Mouse (Mus musculus) kidney, postnatal 0 days (tissue): ENCODE measurements around the gene Ly6g6d. TPM values are rescaled to one million over a fixed set of nuclear protein-coding genes. Genes with fewer than 3 reads are reported as not detected.
A peak's percentile ranks its signal among the peaks of the same experiment; 100 is the strongest.

Experiments
- ATAC-seq: fragments of 200-750 bp; cut with Nextera tagmentation; replicated peaks from 2 replicates; pipeline ENCODE4 v1.8.0; 2017; ENCODE audit warnings: low read depth, moderate number of reproducible peaks, moderate TSS enrichment, moderate library complexity; ENCODE audit not compliant: low FRiP score
- DNase-seq: peaks from one replicate; pipeline ENCODE4 v3.0.0-alpha.2; 2016; ENCODE audit warnings: low spot score
- H3K27ac ChIP-seq: fragments of 300-500 bp; sonication (generic); 2 replicates; pipeline ENCODE4 v1.5.1; 2014; ENCODE audit warnings: mild to moderate bottlenecking
- H3K27me3 ChIP-seq: fragments of 300-500 bp; sonication (generic); 2 replicates; pipeline ENCODE4 v1.6.1; 2014; ENCODE audit warnings: low read length, mixed read lengths; ENCODE audit not compliant: insufficient read depth
- H3K36me3 ChIP-seq: fragments of 300-500 bp; sonication (generic); 2 replicates; pipeline ENCODE4 v1.6.1; 2014; ENCODE audit warnings: low read length, mixed read lengths; ENCODE audit not compliant: insufficient read depth
- H3K4me1 ChIP-seq: fragments of 300-500 bp; sonication (generic); replicated peaks from 2 replicates; pipeline ENCODE4 v1.6.1; 2014; ENCODE audit warnings: antibody characterized with exemption, low read length, mixed read lengths; ENCODE audit not compliant: insufficient read depth
- H3K4me2 ChIP-seq: fragments of 300-500 bp; sonication (generic); 2 replicates; pipeline ENCODE4 v1.6.1; 2014; ENCODE audit warnings: mild to moderate bottlenecking, low read length, moderate library complexity, mixed read lengths
- H3K4me3 ChIP-seq: fragments of 300-500 bp; sonication (generic); replicated peaks from 2 replicates; pipeline ENCODE4 v1.5.1; 2014; ENCODE audit warnings: low read depth, low read length
- H3K9ac ChIP-seq: fragments of 300-500 bp; sonication (generic); 2 replicates; pipeline ENCODE4 v1.6.1; 2014; ENCODE audit warnings: low read depth, low read length
- H3K9me3 ChIP-seq: fragments of 300-500 bp; sonication (generic); replicated peaks from 2 replicates; pipeline ENCODE4 v1.6.1; 2016; ENCODE audit warnings: low read length, inconsistent platforms, mixed read lengths
- CTCF ChIP-seq: IDR thresholded peaks from 2 replicates; pipeline ENCODE4 v1.5.1; 2016; ENCODE audit warnings: antibody characterized with exemption, low read depth, mild to moderate bottlenecking, moderate library complexity
- WGBS: fragments of 180-500 bp; shearing (Covaris S2); extraction: QIAGEN DNeasy Blood & Tissue Kit; methylation state at CpG from one replicate; pipeline ENCODE4 v1.1.7; 2014; 5-methylcytosine and 5-hydroxymethylcytosine counted together
- polyA plus RNA-seq: library from polyadenylated mRNA; unstranded; fragments of >200 nt; fragmentation: Nextera tagmentation; extraction: Ambion mirVana; gene quantifications from 2 replicates; pipeline ENCODE4 v1.2.1, GENCODE M21; 2015

The Ly6g6d gene
- polyA plus RNA-seq, 1 experiment from 2014 or later, result 7.6 TPM

- no peak for ATAC-seq
- no peak for TF ChIP-seq CTCF
- H3K9ac ChIP-seq, result no peak overlapping the region
- no peaks in the 10 kb centered on the region for H3K27me3 ChIP-seq
- peak; percentile 26 for DNase-seq
- H3K4me2 ChIP-seq, result peak overlapping the region; percentile 36
- 0 out of 2 replicates have a peak, but pooled peaks cover 4% of the 10 kb centered on the region for H3K36me3 ChIP-seq
- H3K9me3 ChIP-seq, result no peaks in the 10 kb centered on the region
- H3K4me3 ChIP-seq, result no peak overlapping the region
- H3K27ac ChIP-seq, result peak overlapping the region; percentile 98
- H3K4me1 ChIP-seq, result peaks cover 32% of the 10 kb centered on the region
- WGBS, result 31% methylated on average over 1 of the region's 1 CpGs
Measured at GRCm38 (mm10) chr17:35047688-35048087, 30.2 kb downstream of the Ly6g6d start.

- peak; percentile 99 for DNase-seq
- H3K4me2 ChIP-seq, result peak within 1 kb of the TSS; percentile 96
- H3K9ac ChIP-seq, result peak within 1 kb of the TSS; percentile 78
- H3K9me3 ChIP-seq, result no peaks in the 10 kb centered on the region
- H3K4me1 ChIP-seq, result peaks cover 32% of the 10 kb centered on the region
- peak within 1 kb of the TSS; percentile 98 for H3K27ac ChIP-seq
- peak; percentile 96 for ATAC-seq
- H3K27me3 ChIP-seq, result no peaks in the 10 kb centered on the region
- 2% methylated on average over 33 of the region's 33 CpGs for WGBS
- TF ChIP-seq CTCF, result no peak
- H3K4me3 ChIP-seq, result peak within 1 kb of the TSS; percentile 50
- no peaks in the 10 kb centered on the region for H3K36me3 ChIP-seq
Measured at GRCm38 (mm10) chr17:35046681-35047455, 31.0 kb downstream of the Ly6g6d start, which contains the start of gene Msh5. Gene Msh5 (minus strand): TSS chr17:35046745.

- H3K9me3 ChIP-seq, result no peaks in the 10 kb centered on the region
- H3K4me3 ChIP-seq, result peak overlapping the region; percentile 50
- peaks cover 32% of the 10 kb centered on the region for H3K4me1 ChIP-seq
- H3K9ac ChIP-seq, result peak overlapping the region; percentile 78
- no peak for TF ChIP-seq CTCF
- H3K4me2 ChIP-seq, result peak overlapping the region; percentile 96
- 2% methylated on average over 48 of the region's 48 CpGs for WGBS
- ATAC-seq (peak; percentile 59), DNase-seq (peak; percentile 18)
- H3K27me3 ChIP-seq, result no peaks in the 10 kb centered on the region
- no peaks in the 10 kb centered on the region for H3K36me3 ChIP-seq
- H3K27ac ChIP-seq, result peak overlapping the region; percentile 88
Measured at GRCm38 (mm10) chr17:35045807-35046680, 31.8 kb downstream of the Ly6g6d start.

- TF ChIP-seq CTCF, result no peak
- Histone ChIP-seq H3K9me3 (no peaks in the 10 kb centered on the region), H3K27ac (peak overlapping the region; percentile 88), H3K4me1 (peaks cover 32% of the 10 kb centered on the region), H3K9ac (peak overlapping the region; percentile 78; the same call in 1 of the 2 replicates), H3K36me3 (no peaks in the 10 kb centered on the region), H3K27me3 (no peaks in the 10 kb centered on the region), H3K4me2 (peak overlapping the region; percentile 96), H3K4me3 (no peak overlapping the region)
- WGBS, result 70% methylated on average over 7 of the region's 7 CpGs
- no peak for ATAC-seq
- no peak for DNase-seq
Measured at GRCm38 (mm10) chr17:35044904-35045806, 32.7 kb downstream of the Ly6g6d start.

- no peak for TF ChIP-seq CTCF
- no peaks in the 10 kb centered on the region for H3K36me3 ChIP-seq
- peak overlapping the region; percentile 37; the same call in 1 of the 2 replicates for H3K27ac ChIP-seq
- no peak overlapping the region for H3K4me2 ChIP-seq
- no peak overlapping the region for H3K9ac ChIP-seq
- peaks cover 24% of the 10 kb centered on the region for H3K4me1 ChIP-seq
- 74% methylated on average over 4 of the region's 4 CpGs for WGBS
- H3K9me3 ChIP-seq, result no peaks in the 10 kb centered on the region
- DNase-seq (no peak), ATAC-seq (no peak)
- no peaks in the 10 kb centered on the region for H3K27me3 ChIP-seq
- no peak overlapping the region for H3K4me3 ChIP-seq
Measured at GRCm38 (mm10) chr17:35043794-35044193, 34.1 kb downstream of the Ly6g6d start.
